Mouse (Mus musculus) C2C12 (cell line): ENCODE results near the gene Chd1l. TPM values are rescaled to one million over a fixed set of nuclear protein-coding genes. Genes with fewer than 3 reads are reported as not detected.

Experiments
- H3K27me3 ChIP-seq: one replicate; pipeline ENCODE4 v1.6.1; 2011; ENCODE audit not compliant: control insufficient read depth, insufficient read depth, insufficient read length
- H3K36me3 ChIP-seq: one replicate; pipeline ENCODE4 v1.6.1; 2011; ENCODE audit not compliant: control insufficient read depth, insufficient read depth
- H3K4me3 ChIP-seq: one replicate; pipeline ENCODE4 v1.5.1; 2011; ENCODE audit warnings: mild to moderate bottlenecking, control low read depth; ENCODE audit not compliant: poor library complexity, insufficient read depth, severe bottlenecking
- H3K79me2 ChIP-seq: one replicate; pipeline ENCODE4 v1.6.1; 2011; ENCODE audit not compliant: control insufficient read depth, insufficient read depth
- H3K79me3 ChIP-seq: one replicate; pipeline ENCODE4 v1.6.1; 2011; ENCODE audit warnings: low read depth, control low read depth
- H3ac ChIP-seq: one replicate; pipeline ENCODE3; 2011; ENCODE audit warnings: low read depth; ENCODE audit not compliant: control insufficient read depth, insufficient read length
- CEBPB ChIP-seq: IDR thresholded peaks from one replicate; pipeline ENCODE4 v1.6.1; 2011; ENCODE audit warnings: low read depth, mild to moderate bottlenecking, control low read depth, moderate library complexity
- CTCF ChIP-seq: IDR thresholded peaks from one replicate; pipeline ENCODE4 v1.5.1; 2011; ENCODE audit not compliant: control insufficient read depth, insufficient read depth, insufficient read length
- FOSL1 ChIP-seq: IDR thresholded peaks from one replicate; pipeline ENCODE4 v1.8.0; 2011; ENCODE audit warnings: mild to moderate bottlenecking, low read length; ENCODE audit not compliant: poor library complexity, insufficient read depth, severe bottlenecking
- MAX ChIP-seq: IDR thresholded peaks from one replicate; pipeline ENCODE4 v1.6.1; 2011; ENCODE audit warnings: mild to moderate bottlenecking, control low read depth
- MYOD1 ChIP-seq: IDR thresholded peaks from one replicate; pipeline ENCODE4 v1.6.1; 2011; ENCODE audit warnings: low read depth; ENCODE audit not compliant: control insufficient read depth, insufficient read length
- MYOG ChIP-seq: IDR thresholded peaks from one replicate; pipeline ENCODE4 v1.6.1; 2011; ENCODE audit not compliant: control insufficient read depth, insufficient read length; ENCODE audit errors: extremely low read depth
- USF1 ChIP-seq: IDR thresholded peaks from one replicate; pipeline ENCODE4 v1.6.1; 2011; ENCODE audit warnings: low read depth, mild to moderate bottlenecking, control low read depth, moderate library complexity
- polyA plus RNA-seq: library from polyadenylated mRNA; unstranded; fragments of >200 nt; fragmentation: generic; extraction: Trizol; gene quantifications from one replicate; pipeline ENCODE4 v1.2.1, GENCODE M21; 2012; ENCODE audit warnings: missing spikeins

Chd1l gene
- polyA plus RNA-seq, 1 experiment = 6.6 TPM

DNA sequence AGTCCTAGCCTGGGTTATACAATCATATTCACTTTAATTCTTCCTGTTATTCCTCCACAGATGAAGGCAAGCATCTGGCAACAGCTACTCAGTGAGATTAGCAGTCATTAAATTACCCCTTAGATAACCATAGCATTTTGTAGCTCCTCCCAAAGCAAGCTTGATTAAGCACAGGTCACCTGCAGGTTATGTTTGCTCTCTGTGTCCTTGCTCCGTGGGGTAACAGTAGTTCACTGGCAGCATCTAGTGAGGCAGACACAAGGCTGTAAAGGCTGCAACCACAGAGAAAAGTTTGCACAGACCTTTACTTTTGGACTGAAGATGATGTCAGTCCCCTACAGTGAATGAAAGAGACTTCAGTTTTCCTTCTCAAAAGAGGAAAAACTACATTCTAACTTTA lies 5.2 kb upstream of the Chd1l start:
- Histone ChIP-seq H3K36me3 (no peaks in the 10 kb centered on the region), H3K79me2 (no peaks in the 10 kb centered on the region), H3K79me3 (no peaks in the 10 kb centered on the region), H3ac (no peak overlapping the region), H3K27me3 (no peaks in the 10 kb centered on the region), H3K4me3 (no peak overlapping the region)
- TF ChIP-seq CTCF = no peak
- no peak for TF ChIP-seq CEBPB
- no peak for TF ChIP-seq MAX
- TF ChIP-seq MYOD1 = no peak
- TF ChIP-seq MYOG = no peak

DNA sequence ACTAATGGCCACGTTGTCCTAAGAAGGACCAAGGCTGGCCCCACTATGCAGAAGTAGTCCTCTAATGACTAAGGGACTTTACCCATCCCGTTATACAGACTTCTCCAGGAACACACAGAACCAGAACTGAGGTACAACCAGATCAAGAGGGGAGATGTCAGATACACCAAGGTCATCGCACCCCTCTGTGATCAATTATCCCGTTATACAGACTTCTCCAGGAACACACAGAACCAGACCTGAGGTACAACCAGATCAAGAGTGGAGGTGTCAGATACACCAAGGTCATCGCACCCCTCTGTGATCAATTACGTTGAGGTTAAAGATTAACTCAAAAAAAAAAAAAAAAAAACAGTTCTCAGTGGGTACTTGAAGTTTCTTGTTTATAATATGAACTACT lies 1.0 kb upstream of the Chd1l start:
- Histone ChIP-seq H3K4me3 (no peak overlapping the region), H3K36me3 (no peaks in the 10 kb centered on the region), H3K27me3 (no peaks in the 10 kb centered on the region), H3K79me3 (peaks cover 2% of the 10 kb centered on the region), H3K79me2 (peaks cover 8% of the 10 kb centered on the region), H3ac (no peak overlapping the region)
- TF ChIP-seq CEBPB (no peak), USF1 (no peak), MYOG (no peak), MAX (no peak), FOSL1 (no peak), CTCF (no peak), MYOD1 (no peak)

DNA sequence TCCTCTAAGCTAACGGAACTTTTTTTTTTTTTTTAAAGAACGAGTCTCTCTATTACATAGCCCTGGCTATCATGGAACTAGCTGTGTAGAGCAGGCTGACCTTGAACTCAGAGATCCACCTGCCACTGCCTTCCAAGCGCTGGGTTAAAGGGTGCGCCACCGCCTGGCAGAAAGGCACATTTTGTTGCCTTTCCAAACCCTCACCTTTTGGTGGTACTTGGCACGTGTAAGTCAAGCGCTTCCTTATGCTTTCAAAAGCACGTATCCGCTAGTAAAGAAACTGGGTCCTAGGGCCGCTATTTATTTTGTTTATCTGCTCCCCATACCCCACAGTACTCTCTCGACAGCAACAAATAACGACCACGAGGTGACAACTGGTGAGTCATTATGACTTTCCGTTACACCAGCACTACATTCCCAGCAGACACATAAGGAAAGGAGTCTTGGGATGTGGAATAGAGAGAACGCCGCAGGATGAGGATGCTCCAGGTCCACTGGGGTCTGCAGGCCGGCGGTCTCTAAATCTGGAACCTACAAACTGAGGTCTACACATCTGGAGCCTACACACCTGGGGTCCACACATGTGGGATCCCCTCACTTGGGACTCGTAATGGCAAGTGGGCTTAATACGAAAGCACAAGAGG lies 680 bp downstream of the Chd1l start:
- peak overlapping the region; percentile 96 for H3ac ChIP-seq

DNA sequence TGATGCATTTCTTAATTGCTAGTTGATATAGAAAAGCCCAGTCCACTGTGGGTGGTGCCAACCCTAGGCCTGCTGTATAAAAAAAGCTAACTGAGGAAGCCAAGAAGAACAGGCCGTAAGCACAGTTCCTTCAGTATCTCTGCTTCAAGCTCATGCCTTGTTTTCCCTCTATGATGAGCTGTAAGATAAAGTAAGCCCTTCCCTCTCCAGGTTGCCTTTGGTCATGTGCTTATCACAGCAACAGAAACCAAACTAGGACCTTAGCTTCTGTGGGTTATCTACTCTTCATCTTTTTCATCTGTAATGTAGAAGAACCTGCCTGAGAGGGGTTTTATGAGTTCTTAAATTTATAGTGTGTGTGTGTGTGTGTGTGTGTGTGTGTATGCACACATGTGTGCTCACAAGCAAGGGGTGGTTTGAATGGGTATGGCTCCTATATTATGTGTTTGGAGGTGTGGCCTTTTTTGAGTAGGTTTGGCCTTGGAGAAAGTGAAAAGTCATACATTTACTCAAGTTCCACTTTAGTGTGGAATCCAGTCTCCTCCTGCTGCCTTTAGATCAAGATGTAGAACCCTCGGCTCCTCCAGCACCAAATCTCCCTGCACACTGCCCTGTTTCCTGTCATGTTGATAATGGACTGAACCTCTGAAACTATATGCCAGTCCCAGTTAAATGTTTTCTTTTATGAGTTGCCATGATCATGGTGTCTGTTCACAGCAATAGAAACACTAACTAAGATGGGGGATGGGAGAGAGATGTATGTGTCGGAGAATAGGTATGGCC lies 9.8 kb downstream of the Chd1l start:
- Histone ChIP-seq H3K79me2 (no peaks in the 10 kb centered on the region), H3K4me3 (no peak overlapping the region), H3K36me3 (peaks cover 6% of the 10 kb centered on the region), H3K27me3 (no peaks in the 10 kb centered on the region), H3K79me3 (no peaks in the 10 kb centered on the region), H3ac (no peak overlapping the region)
- TF ChIP-seq MAX (no peak), MYOG (no peak), MYOD1 (no peak), CTCF (no peak), CEBPB (no peak), FOSL1 (no peak), USF1 (no peak)

More for the DNA sequence above, 680 bp downstream of the Chd1l start:
- Histone ChIP-seq H3K36me3 (no peaks in the 10 kb centered on the region), H3K27me3 (no peaks in the 10 kb centered on the region), H3K79me3 (peaks cover 2% of the 10 kb centered on the region), H3K79me2 (peaks cover 8% of the 10 kb centered on the region), H3K4me3 (peak overlapping the region; percentile 49)
- TF ChIP-seq MYOD1 = no peak
- no peak for TF ChIP-seq MAX
- TF ChIP-seq CTCF = peak; percentile 47

DNA sequence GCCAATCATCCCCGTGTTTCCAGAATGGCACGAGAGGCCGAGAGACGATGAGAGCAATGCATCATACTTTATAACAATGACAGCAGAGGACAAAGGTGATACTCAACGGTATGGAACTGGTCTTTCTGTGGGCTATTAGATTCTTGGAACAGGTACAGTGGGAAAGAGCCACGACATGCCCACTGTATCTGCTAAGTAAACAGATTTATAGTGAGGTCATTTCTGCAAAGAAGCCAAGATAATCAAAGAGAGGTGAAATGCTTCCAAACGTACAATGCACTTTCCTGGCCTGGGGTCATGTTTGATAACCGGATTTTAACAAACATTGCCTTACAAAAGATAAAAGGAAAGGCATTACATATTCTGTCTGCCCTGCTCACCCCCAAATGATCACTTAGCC lies 13.2 kb downstream of the Chd1l start:
- no peaks in the 10 kb centered on the region for H3K79me2 ChIP-seq
- no peaks in the 10 kb centered on the region for H3K27me3 ChIP-seq
- no peak overlapping the region for H3ac ChIP-seq
- H3K4me3 ChIP-seq = no peak overlapping the region
- TF ChIP-seq CTCF (no peak), MAX (no peak), FOSL1 (no peak), MYOD1 (no peak), MYOG (no peak)
- no peaks in the 10 kb centered on the region for H3K79me3 ChIP-seq
- H3K36me3 ChIP-seq = peaks cover 11% of the 10 kb centered on the region

DNA sequence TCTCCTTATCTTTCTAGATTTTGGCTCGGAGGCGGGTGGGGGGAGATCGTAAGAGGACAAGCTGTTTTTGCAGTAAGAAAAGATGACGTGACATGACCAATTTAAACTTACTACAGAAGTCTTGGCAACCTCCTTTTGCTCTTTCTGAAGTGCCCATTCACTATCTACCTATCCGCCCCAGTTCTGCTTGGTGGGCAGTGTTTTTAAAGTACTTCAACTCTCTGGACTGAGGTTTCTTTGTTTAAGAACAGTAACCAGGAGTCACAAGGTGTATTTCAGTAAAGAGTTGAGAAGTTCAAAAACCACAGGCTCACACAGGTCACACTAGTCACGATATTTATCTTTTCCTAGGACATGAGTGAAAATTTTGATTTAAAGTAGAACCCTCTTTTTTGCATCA lies 14.9 kb downstream of the Chd1l start:
- no peaks in the 10 kb centered on the region for H3K79me2 ChIP-seq
- no peak for TF ChIP-seq CEBPB
- no peak for TF ChIP-seq MAX
- TF ChIP-seq FOSL1 = no peak
- no peak for TF ChIP-seq USF1
- no peak for TF ChIP-seq MYOG
- no peak for TF ChIP-seq MYOD1
- TF ChIP-seq CTCF = no peak
- H3K4me3 ChIP-seq = no peak overlapping the region
- H3K36me3 ChIP-seq = peaks cover 8% of the 10 kb centered on the region
- H3K79me3 ChIP-seq = no peaks in the 10 kb centered on the region
- no peaks in the 10 kb centered on the region for H3K27me3 ChIP-seq
- H3ac ChIP-seq = no peak overlapping the region
